Mouse (Mus musculus): Measurements from ENCODE around the gene Gpr107.

DNA sequence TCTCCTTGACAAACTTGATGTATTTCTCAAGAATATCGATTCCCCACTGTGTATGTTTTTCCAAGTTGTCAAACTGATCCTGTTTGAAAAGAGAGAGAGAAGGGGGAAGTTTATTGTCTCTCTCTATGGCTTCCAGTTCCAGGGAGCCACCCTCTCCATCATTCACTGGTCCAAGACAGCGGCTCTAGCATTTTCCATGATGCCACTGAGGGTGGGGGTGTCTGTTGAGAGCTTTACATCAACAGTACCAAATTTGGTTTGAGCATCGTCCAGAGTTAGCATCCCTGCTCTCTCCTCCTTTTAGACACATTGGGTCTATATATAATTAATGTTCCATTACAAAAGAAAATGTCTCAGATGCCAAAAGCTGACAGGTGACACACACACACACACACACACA lies 46.8 kb upstream of the Gpr107 start:
- TF ChIP-seq USF1 (IDR thresholded peaks at IDR 0.05; ENCODE audit: low read depth): no peak
- TF ChIP-seq CTCF (IDR thresholded peaks at IDR 0.05; ENCODE audit: control insufficient read depth, insufficient read depth, insufficient read length): no peak
- no peak for TF ChIP-seq MAX (IDR thresholded peaks at IDR 0.05)

Measured in C2C12 (cell line).